Mouse (Mus musculus) kidney, postnatal 0 days (tissue): ENCODE measurements around the gene Tjap1. TPM values are rescaled to one million over a fixed set of nuclear protein-coding genes. Genes with fewer than 3 reads are reported as not detected.

Source experiments
- ATAC-seq: fragments of 200-750 bp; cut with Nextera tagmentation; replicated peaks from 2 replicates; pipeline ENCODE4 v1.8.0; 2017; ENCODE audit warnings: low read depth, moderate number of reproducible peaks, moderate TSS enrichment, moderate library complexity; ENCODE audit not compliant: low FRiP score
- DNase-seq: peaks from one replicate; pipeline ENCODE4 v3.0.0-alpha.2; 2016; ENCODE audit warnings: low spot score
- H3K27ac ChIP-seq: fragments of 300-500 bp; sonication (generic); 2 replicates; pipeline ENCODE4 v1.5.1; 2014; ENCODE audit warnings: mild to moderate bottlenecking
- H3K27me3 ChIP-seq: fragments of 300-500 bp; sonication (generic); 2 replicates; pipeline ENCODE4 v1.6.1; 2014; ENCODE audit warnings: low read length, mixed read lengths; ENCODE audit not compliant: insufficient read depth
- H3K36me3 ChIP-seq: fragments of 300-500 bp; sonication (generic); 2 replicates; pipeline ENCODE4 v1.6.1; 2014; ENCODE audit warnings: low read length, mixed read lengths; ENCODE audit not compliant: insufficient read depth
- H3K4me1 ChIP-seq: fragments of 300-500 bp; sonication (generic); replicated peaks from 2 replicates; pipeline ENCODE4 v1.6.1; 2014; ENCODE audit warnings: antibody characterized with exemption, low read length, mixed read lengths; ENCODE audit not compliant: insufficient read depth
- H3K4me2 ChIP-seq: fragments of 300-500 bp; sonication (generic); 2 replicates; pipeline ENCODE4 v1.6.1; 2014; ENCODE audit warnings: mild to moderate bottlenecking, low read length, moderate library complexity, mixed read lengths
- H3K4me3 ChIP-seq: fragments of 300-500 bp; sonication (generic); replicated peaks from 2 replicates; pipeline ENCODE4 v1.5.1; 2014; ENCODE audit warnings: low read depth, low read length
- H3K9ac ChIP-seq: fragments of 300-500 bp; sonication (generic); 2 replicates; pipeline ENCODE4 v1.6.1; 2014; ENCODE audit warnings: low read depth, low read length
- H3K9me3 ChIP-seq: fragments of 300-500 bp; sonication (generic); replicated peaks from 2 replicates; pipeline ENCODE4 v1.6.1; 2016; ENCODE audit warnings: low read length, inconsistent platforms, mixed read lengths
- CTCF ChIP-seq: IDR thresholded peaks from 2 replicates; pipeline ENCODE4 v1.5.1; 2016; ENCODE audit warnings: antibody characterized with exemption, low read depth, mild to moderate bottlenecking, moderate library complexity
- WGBS: fragments of 180-500 bp; shearing (Covaris S2); extraction: QIAGEN DNeasy Blood & Tissue Kit; methylation state at CpG from one replicate; pipeline ENCODE4 v1.1.7; 2014; 5-methylcytosine and 5-hydroxymethylcytosine counted together
- polyA plus RNA-seq: library from polyadenylated mRNA; unstranded; fragments of >200 nt; fragmentation: Nextera tagmentation; extraction: Ambion mirVana; gene quantifications from 2 replicates; pipeline ENCODE4 v1.2.1, GENCODE M21; 2015

Tjap1 gene
- polyA plus RNA-seq, 1 experiment from 2014 or later = 28.2 TPM

DNA sequence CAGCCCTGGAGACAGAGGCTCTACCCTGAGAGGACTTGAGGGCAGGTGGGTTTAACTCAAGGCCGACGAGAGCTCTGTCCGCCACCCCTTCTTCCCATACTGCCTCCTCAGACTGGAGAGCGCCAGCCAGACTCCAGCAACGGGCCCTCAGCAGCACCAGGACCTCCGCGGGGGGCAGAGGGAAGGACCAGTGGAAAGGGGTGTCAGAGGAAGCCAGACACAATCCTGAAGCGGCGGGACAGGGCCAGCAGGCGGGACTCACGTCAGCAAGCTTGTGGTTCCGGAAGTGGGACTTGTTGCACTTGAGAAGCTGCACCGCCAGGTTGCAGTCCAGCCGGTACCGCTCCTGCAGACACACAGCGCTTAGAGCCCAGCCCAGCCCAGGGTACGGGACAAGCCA is 23.2 kb downstream of the Tjap1 start:
- TF ChIP-seq CTCF = no peak
- Histone ChIP-seq H3K36me3 (peaks cover 59% of the 10 kb centered on the region), H3K4me2 (no peak overlapping the region), H3K27ac (no peak overlapping the region), H3K4me3 (no peak overlapping the region), H3K27me3 (0 out of 2 replicates have a peak, but pooled peaks cover 5% of the 10 kb centered on the region), H3K4me1 (no peaks in the 10 kb centered on the region), H3K9ac (no peak overlapping the region), H3K9me3 (no peaks in the 10 kb centered on the region)
- 91% methylated on average over 17 of the region's 17 CpGs for WGBS
- ATAC-seq = no peak
- DNase-seq = no peak

DNA sequence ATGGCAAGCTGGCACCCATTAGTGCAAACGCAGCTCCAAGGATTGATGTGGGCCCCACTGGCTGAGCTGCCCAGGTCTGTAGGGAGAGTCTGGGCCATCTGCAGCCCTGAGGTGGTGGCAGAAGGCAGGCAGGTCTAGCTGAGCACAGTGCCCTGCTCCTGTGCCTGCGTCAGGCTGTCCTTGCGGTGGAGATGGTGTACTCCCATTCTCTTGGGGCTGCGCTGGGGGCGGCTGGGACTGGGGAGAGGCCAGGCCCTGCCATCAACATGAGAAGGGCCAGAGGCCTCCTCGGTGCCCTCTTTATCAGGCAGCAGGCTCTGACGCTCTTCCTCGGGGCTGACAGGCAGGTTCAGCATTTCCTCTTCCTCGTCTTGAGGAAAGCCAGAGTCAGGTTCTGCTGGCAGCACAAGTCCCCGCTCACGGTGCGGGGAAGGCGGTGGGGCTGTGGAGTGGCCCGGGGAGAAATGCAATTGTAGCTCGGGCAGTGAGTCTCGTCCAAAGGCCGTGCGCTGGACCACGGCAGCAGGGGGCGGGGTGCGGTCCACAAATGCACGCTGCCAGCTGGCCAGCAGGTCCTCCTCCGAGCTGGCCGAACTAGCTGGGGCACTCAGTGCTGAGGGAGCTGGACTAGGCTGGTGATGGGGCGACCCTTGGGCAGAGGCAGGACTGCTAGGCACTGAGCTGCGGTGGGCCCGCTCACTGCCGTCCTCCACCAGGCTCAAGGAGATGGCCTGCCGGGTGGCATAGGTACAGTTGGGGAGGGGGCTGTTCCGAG is 24.4 kb downstream of the Tjap1 start:
- H3K36me3 ChIP-seq = peaks cover 48% of the 10 kb centered on the region
- H3K4me3 ChIP-seq = no peak overlapping the region
- no peak for TF ChIP-seq CTCF
- no peak overlapping the region for H3K4me2 ChIP-seq
- 0 out of 2 replicates have a peak, but pooled peaks cover 4% of the 10 kb centered on the region for H3K4me1 ChIP-seq
- 79% methylated on average over 29 of the region's 30 CpGs for WGBS
- no peak for ATAC-seq
- no peak overlapping the region for H3K27ac ChIP-seq
- no peak overlapping the region for H3K9ac ChIP-seq
- H3K9me3 ChIP-seq = no peaks in the 10 kb centered on the region
- DNase-seq = no peak
- H3K27me3 ChIP-seq = 0 out of 2 replicates have a peak, but pooled peaks cover 5% of the 10 kb centered on the region

DNA sequence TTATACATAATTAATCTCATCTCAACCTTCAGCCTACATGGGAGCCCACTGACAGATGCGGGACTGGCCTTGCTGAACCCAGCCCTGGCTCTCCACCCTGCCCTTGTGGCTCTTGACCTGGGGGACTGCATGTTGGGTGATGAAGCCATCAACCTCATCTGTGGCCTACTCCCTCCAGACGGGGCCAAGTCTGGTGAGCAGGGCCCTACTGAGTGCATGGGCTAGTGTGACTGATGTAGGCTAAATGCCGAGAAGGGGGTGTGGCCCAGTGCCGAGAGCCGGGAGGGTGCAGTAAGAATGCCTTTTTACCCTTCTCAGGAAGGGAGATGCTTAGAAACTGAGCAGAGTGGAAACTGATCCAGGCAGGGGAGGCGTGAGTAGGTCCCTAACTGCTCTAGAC is 27.7 kb downstream of the Tjap1 start:
- TF ChIP-seq CTCF = no peak
- WGBS = 23% methylated on average over 6 of the region's 6 CpGs
- Histone ChIP-seq H3K4me1 (0 out of 2 replicates have a peak, but pooled peaks cover 9% of the 10 kb centered on the region), H3K36me3 (peaks cover 35% of the 10 kb centered on the region), H3K4me3 (no peak overlapping the region), H3K9ac (no peak overlapping the region), H3K27ac (no peak overlapping the region), H3K9me3 (no peaks in the 10 kb centered on the region), H3K27me3 (0 out of 2 replicates have a peak, but pooled peaks cover 5% of the 10 kb centered on the region), H3K4me2 (no peak overlapping the region)
- ATAC-seq (no peak), DNase-seq (no peak)

DNA sequence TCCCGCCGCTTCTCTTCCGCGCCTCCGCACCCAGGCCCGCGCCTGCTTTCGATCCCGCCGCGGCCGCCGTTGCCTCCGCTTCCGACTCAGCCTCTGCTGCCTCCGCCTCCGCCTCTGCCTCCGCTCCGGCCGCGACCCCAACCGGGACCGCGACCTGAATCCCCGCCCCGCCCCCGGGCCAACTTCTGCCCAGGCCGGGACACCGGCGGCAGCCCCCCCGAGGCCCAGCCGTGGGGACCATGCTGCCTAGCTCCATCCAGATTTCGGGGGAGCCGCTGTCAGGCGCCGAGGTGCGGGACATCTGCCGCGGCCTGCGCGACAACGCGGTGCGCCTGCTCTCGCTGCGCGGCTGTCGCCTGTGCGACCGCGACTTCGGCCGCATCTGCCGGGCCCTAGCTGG is 28.7 kb downstream of the Tjap1 start:
- Histone ChIP-seq H3K4me2 (peak overlapping the region; percentile 100), H3K36me3 (peaks cover 29% of the 10 kb centered on the region), H3K4me3 (peak overlapping the region; percentile 68), H3K27ac (no peak overlapping the region), H3K9me3 (no peaks in the 10 kb centered on the region), H3K4me1 (0 out of 2 replicates have a peak, but pooled peaks cover 13% of the 10 kb centered on the region), H3K27me3 (0 out of 2 replicates have a peak, but pooled peaks cover 5% of the 10 kb centered on the region), H3K9ac (peak overlapping the region; percentile 62)
- no peak for TF ChIP-seq CTCF
- DNase-seq = no peak
- ATAC-seq = peak; percentile 8; the same call in 1 of the 2 replicates
- under 1% methylated on average over 48 of the region's 54 CpGs for WGBS

DNA sequence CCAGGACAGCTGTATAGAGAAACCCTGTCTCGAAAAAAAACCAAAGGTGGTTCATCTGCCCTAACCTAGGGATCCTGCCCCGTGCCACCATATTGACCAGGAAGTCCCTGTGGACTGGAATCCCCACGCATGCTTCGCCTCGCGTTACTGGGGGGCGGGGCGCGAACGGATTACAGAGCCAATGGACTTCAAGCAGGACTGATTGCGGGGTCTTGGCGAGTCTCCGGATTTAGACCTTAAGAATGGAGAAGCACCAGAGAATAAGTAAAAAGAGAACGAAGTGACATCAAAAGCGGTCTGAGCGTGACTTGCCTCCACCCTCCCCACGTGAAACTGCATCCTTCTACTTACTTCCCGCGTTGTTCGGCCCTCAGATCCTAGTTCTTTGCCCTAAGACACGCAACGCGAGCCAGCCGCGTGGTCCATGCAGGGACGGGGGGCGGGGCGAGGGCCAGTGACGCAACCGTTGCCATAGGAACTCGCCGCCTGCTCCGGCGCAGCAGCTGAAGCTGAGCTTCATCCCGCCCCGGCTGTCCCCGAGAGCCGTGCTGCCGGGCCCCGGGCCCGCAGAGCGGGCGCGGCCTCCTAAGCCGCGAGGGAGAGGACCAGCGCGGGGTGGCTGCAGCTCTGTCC is 29.3 kb downstream of the Tjap1 start, which contains the start of gene Lrrc73:
Gene Lrrc73, plus strand, starts transcription at position 80 of the 633 bp plus-strand sequence.
- ATAC-seq = peak; percentile 67
- Histone ChIP-seq H3K36me3 (peaks cover 29% of the 10 kb centered on the region), H3K4me1 (peaks cover 18% of the 10 kb centered on the region; the same call in 1 of the 2 replicates), H3K4me3 (peak within 1 kb of the TSS; percentile 68), H3K9me3 (no peaks in the 10 kb centered on the region), H3K4me2 (peak within 1 kb of the TSS; percentile 100), H3K9ac (peak within 1 kb of the TSS; percentile 62), H3K27ac (no peak within 1 kb of the TSS), H3K27me3 (0 out of 2 replicates have a peak, but pooled peaks cover 5% of the 10 kb centered on the region)
- TF ChIP-seq CTCF = no peak
- WGBS = 2% methylated on average over 46 of the region's 48 CpGs
- DNase-seq = peak; percentile 87
